Mouse (Mus musculus) CD4-positive, CD25-positive, alpha-beta regulatory T cell, adult 4 months (primary cell): ENCODE results near the gene Baz2b. TPM values are rescaled to one million over a fixed set of nuclear protein-coding genes. Genes with fewer than 3 reads are reported as not detected.

Experiments
- ATAC-seq: one replicate; pipeline ENCODE4 v1.8.0; 2017
- polyA plus RNA-seq, 2 experiments: library from polyadenylated mRNA; unstranded; fragments of 100-300 nt; shearing (Covaris generic); gene quantifications; one replicate each; pipeline ENCODE4 v1.2.1; 2017

Baz2b gene
- polyA plus RNA-seq, 2 experiments from 2014 or later, result 30.7 to 38.0 TPM

DNA sequence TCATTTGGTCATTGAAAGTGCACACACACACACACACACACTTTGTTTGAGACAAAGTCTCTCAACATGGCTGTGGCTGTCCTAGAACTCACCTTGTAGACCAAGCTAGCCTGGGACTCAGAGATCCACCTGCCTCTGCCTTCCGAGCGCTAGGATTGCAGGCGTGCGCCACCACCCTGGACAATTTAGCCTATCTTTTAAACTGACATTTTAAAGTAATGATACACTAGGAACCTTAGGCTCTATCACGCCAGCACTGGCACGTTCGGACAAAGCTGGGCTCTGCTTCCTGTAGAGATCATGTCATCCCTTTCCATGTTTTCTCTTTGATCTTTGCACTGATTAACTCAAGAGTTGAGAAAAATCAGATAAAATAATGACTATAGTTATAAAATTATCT, 81.0 kb downstream of the Baz2b start:
- ATAC-seq, result no peak

DNA sequence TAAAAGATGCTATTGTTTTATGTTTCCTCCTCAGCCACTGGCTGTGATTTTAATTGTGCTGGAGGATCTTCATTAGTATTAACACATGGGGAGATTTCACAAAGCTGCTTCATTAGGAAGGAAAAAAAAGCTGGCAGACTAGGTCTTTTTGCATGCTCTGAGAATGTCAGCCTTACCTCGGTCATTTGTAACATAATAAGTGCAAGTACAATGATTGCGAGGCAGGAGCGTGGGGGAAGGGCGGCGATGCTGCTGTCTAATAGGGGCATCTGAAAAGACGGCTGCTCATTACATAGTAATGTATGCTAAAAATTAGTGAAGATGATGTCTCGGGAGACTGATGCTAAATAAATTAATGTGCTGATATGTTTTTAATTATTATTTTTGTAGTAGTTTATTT, 82.8 kb downstream of the Baz2b start:
- ATAC-seq, result no peak

DNA sequence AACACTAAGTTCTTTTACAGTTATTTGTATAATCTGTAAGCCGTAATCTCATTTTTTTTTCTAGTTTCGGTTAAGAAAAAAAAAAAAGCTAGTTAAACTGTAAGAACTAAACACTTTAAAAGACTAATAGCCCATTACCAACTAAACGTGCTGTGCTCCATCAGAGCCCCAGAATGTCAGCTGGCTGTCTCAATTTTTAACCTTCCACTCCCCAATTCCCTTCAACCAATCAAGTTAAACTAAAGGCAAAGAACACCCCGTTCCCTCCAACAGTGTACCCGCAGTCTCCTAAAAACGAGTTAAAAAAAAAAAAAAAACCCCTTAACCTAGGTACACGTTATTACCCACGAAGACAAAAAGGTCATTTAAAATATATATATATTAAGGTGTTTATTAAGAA, 83.3 kb downstream of the Baz2b start:
- ATAC-seq, result no peak

DNA sequence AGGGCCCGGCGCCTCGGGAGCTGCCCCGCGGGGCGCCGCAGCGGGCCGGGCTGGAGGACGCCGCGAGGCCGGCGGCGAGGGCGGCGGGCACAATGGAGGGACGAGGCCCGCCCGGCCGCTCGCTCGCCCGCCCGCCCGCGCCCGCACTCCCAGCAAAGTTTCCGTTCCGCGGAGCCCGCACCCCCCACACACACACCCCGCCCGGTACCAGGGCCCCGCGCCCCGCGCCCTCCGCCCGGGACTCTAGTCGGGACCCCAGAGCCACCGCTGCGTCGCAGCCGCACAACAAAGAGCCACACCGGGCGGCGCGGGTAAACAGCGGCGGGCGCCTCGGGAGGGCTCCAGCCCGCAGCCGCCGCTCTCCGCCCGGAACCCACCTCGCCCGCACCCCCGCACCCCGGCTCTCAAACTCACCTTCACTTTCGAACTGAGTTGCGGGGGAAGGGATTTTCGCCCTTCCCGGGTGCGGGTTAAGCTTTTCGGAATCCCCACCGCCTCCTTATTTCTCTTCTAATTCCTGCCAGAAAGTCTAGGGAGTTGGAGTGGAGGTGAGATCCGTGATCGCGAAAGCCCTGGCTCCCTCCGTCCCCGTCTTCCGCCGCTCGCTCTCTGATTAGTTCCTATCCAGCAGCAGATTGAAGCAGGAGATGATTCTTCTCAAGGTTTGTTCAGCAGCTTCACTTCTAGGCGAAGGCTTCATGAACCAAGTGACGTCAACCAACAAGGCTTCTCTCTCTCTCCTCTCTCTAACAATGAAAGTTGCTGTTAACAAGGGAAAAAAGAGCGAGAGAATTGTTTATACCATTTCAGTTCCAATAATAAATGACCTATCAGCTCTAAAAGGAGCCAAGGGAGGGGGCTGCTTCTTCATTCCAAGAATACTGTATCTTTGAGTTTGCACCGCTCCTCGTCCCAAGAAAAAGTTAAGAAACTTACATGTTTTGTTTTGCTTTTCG, 84.3 kb downstream of the Baz2b start:
- peak; percentile 70 for ATAC-seq

DNA sequence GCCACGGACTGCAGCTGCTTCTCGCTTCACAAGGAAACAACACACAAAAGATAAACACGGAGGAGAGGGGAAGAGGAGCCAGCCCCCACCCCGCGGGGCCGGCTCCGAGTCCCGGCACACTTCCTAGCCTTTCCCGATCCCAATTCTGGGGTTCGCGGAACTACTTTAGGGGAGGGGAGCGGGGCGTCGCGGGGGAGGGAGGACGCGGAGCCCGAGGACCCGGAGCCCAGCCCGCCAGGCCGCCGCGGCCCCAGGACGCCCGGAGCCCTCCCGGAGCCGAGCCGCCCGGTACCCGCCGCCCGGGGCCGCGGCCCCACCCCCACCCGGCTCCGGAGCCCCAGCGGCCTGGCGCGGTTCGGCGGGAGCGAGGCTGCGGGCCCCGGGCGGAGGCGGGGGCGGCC, 85.0 kb downstream of the Baz2b start:
- peak; percentile 17 for ATAC-seq

DNA sequence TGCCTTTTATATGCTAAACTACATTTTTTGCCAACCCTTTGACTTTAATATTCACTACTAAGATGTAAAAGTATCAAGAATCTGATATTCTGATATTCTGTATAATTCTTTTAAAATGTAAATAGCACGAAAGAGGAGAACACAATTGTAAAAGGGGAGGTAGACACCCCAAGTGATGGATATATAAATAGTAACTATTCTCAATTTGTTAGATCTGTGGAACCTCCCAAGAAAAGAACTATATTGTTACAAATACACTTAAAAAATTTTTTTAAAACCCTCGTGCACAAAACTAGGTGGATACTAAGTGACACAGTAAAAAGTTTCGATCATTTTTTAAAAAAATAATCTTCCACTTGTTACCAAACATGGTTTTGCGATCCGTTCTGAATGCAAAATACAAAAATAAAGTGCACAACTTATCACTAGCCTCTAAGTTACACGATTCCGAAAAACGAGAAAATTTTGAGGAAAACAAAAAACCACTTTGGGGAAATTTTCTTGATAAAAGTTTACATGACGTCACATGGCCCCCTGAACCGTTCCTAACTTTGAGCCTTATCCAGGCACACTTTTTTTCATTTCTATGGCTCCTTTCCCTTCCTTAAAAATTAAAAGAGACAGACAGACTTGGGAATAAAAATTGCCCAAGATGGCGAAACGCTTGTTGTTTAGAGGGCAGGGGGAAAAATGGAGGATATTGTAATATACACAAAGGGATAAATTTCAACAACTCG, 85.6 kb downstream of the Baz2b start:
- peak; percentile 14 for ATAC-seq

DNA sequence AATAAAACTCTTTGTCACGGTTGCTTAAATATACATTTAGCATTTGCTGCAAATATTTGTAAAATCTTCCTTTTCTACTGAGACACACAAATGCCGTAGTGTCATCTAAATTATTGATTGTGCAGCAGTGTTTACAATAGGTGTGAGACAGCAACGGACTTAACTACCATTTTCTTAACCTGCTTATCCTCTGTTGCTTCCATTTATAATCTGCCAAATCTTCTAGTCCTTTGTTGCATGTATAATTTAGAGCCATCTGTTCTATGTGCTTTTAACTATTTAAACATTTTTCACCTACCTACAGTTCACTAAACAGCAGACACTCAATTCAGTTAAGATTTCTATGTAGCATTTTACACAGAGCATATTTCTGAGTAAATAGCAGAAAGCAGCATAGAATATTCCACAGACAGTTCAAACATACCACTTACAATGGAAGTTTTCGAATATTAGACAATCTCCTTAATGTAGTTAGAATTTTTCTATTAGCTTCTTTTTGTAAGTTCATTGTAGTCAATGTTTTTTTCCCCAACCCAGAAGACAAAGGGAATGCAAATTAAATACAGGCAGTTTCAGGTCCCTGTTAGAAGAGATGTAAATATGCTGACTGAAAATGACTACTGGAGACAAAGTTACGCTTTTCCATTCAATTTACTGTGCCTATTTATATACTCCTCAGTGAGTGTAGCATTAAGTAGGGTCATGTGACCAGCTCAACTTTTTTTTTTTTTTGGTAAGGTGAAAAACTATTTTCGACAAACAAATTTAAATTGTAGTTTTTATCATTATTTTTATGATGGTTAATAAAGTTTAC, 86.4 kb downstream of the Baz2b start:
- ATAC-seq, result no peak

DNA sequence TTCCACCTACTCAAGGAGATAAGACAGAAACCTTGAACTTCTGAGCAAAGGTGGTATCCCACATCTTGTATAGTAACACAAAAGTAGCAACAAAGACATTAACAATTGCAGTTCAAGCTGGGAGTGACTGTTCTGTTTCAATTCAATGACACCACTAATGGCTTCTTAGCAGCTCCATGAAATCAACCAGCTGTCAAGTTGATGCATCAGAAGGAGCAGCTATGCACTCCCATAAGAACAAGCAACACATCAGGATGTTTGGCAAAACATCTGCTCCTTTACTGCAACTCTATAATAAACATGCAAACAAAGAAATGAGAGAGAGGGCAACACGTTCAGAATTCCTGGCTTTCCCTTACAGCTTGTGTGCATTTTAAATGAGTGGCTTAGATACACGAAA, 87.5 kb downstream of the Baz2b start:
- no peak for ATAC-seq

DNA sequence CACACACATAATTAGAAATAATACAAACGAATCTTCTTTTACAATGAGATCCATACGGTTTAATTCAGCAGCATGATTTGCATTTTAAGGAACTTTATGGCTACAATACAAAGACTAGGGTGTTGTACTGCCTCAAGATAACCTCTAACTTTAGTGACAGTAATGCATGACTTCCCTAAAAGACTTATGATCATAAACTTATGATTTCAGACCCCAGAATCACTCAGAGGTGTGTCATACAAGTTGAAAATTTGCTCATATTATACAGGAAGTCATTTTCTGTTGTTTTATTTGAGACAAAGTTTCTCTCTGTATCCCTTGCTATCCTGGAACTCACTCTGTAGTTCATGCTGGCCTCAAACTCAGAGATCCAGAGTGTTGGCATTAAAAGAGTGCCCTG, 89.0 kb downstream of the Baz2b start:
- ATAC-seq, result no peak

DNA sequence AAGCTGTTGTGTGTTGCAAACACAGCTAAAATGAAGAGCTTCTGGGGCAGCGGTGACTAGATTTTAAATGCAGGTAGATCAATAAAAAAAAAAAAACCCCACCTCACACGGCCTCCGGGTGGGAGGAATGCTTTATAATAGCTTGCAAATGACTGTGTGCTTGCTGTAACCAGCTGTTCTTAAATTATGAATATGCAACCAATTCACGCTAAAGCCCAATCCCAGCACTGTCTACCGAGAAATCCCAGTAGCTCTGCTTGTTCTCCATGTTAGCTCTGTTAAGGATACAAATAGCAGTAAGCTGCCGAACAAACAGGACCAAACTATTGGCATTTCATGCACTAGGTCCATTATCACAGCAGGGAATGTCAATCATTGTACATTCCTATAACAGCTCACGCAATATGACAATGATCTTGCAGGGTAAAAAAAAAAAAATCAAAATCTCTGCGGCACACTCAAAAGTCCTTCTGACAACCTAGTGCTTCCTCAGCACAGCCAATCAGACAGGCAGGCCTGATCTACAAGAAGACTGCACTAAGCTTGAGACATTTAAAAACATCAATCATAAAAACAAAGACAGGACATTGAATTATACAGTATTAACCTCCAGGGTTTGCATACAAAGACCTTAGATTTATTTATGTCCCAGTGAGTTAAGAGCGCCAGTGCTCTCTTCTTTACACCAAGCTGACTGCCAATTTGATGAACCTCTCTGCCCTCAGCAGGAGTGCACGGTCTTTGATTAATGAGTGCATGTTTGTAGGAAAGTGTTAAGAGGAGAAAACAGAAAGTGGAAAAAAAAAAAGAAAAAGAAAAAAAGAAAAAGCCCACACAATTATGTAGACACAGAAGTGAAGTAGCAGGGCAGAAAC, 90.7 kb downstream of the Baz2b start:
- ATAC-seq, result no peak

DNA sequence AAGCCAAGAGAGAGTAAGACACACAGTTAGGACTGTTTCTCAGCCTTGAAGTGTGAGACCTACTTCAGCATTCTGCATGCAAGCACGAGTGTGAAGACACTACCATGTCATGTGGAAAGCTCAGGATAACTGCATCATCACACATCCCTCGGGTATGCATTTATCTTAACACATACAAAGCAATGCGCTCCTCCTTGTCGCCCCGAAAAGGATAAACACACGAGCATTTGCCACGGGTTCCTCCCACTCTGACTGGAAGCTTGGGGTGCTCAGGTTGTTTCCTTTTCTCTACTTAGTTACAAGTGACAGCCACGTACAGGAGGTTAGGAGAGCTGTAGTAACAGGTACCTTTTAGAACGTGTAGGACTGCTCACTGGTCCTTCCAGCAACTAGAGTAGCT, 91.8 kb downstream of the Baz2b start:
- no peak for ATAC-seq

DNA sequence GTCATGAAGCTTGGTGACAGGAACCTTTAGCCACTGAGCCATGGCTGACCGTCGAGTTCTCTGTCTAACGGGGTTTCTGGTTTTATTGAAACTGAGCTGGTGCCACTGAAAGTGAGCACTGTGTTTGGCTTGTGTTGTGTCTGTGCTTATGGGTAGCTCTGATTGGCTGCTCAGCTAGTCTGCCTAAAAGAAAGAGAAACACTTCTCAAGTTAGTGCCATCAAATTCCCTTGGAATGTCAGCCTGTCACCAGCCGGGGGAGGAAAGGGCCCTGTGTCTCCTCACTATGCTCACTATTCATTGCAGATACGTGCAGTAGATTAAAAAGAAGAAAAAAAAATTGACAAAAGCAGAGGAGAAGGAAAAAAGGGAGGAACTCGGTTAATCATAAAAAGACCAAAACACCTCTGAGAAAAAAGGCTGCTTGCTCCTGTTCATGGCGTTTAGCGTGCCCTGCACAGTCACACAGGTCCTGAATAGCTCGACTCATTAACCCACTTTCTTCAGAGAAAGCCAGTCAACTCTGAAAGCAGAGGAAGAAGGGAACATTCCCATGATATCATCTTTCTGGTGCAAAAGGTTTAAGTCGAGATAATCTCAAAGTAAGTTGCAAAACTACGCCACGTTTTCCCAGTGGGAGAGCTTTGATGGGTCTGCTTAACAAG, 93.6 kb downstream of the Baz2b start:
- ATAC-seq, result no peak

DNA sequence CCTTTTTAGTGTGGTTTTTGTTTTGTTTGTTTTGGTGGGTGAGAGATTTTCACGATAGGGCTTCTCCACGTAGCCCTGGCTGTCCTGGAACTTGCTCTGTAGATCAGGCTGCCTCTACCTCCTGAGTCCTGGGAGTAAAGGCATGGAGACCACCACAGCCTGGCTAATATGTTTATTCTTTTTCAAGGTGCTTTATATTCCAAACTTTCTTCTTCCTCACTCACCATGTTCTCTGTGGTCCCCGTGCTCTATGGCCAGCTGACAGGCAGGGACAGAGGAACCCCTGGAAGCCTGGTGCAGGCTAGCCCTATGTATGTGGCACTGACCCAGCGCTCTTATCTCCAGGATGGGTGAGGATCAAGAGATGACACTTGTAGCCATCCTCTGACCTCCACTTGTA, 94.7 kb downstream of the Baz2b start:
- ATAC-seq, result no peak

DNA sequence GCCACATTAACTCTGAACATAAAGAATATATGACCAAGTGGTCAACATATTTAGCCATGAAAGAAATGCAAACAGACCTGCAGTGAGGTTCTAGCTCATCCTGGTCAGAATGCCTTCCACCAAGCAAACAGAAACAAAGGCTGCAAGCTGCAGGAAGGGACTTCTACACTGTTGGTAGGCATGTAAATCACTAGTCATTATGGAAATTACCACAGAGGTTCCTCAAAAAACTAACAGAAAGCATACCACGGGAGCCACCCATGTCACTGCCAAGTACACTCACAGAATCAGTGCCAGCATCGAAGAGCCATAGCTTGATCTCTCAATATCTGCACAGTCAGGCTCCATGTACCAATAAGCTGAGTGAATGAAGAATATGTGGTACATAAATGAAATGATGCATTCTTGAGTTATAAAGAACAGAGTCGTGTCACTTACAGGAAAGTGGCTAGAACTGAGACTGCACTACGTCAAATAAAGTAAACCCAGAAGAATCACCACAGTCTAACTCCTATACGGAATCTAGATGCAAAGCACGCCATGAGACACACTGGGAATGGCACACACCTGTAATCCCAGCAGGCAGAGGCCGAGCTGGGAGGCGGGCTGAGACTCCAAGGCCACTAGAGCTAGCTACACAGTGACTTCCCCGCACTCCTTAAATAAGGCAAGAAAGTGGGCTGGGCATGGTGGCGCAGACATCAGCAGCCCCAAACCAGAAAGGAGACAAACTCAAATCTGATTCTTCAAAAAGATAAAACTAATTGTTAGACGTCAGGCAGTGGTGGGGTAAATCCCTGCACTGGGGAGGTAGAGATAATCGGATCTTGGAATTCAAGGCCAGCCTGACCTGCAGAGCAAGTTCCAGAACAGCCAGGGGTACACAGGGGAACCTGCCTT, 95.7 kb downstream of the Baz2b start:
- ATAC-seq, result no peak

DNA sequence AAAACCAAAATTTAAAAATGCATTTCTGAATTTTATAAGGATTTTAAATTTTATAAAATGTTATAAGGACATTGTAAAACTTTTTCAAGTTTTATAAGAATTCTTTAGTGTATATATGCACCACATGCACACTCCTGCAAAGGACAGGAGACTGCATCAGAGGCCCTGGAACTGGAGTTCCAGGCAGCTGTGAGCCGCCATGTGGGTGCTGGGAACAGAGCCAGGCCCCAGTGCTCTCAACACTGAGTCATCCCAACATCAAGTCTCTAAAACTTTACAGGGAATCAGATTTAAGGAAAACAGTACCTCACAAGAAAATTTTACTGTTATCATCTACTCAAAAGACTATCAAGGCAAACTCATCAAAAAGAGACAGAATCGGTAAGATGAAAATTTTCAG, 97.5 kb downstream of the Baz2b start:
- no peak for ATAC-seq

DNA sequence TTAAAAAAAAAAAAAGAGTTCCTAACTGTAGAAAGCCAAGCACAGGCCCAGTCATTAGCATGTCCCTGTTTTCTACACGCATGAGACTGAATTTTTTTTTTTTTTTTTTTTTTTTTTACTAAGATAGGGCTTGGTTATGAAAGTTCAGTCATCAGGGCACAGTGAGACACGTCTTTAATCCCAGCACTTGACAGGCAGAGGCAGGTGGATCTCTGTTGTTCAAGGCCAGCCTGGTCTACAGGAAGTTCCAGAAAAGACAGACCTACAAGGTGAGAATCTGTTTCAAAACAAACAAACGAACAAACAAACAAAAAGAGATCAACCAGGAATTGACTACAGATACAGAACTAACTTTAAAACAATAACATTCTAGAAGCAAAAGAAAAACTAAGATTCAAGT, 100.6 kb downstream of the Baz2b start:
- no peak for ATAC-seq

DNA sequence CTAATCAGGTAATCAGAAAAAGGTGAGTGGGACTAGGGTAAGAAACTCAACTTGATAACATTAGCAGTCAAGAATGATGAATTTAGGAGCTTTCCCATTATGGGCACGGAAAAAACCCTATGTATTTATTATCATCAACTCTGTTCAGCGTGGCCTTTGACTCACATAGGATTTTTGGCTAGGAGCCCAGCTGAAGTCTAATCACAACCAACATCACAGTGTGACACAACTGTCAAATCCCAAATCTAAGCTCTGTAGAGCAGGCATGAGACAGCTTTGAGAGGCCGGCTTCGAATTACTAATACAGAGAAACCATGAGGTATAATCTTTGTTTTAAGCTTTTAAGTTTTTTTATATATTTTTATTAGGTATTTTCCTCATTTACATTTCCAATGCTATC, 113.0 kb downstream of the Baz2b start:
- ATAC-seq, result no peak

DNA sequence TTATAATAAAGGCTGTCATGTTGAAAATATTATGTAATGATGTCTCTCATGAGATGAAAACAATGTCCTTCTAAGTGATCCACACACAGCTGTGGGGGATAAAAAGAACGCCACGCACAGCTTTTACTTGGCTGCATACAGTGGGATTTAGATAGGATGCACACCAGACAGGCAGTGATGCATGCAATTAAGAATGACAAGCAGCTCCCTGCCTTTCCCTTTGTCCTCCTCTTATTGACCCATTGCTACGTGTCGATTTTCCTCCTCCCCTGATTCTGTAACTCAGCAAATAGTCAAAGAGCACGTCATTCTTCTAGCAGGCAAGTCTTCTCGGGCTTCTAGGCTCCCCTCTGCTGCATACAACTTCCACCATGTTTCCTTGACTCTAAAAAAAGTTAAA, 119.4 kb downstream of the Baz2b start:
- ATAC-seq, result no peak

DNA sequence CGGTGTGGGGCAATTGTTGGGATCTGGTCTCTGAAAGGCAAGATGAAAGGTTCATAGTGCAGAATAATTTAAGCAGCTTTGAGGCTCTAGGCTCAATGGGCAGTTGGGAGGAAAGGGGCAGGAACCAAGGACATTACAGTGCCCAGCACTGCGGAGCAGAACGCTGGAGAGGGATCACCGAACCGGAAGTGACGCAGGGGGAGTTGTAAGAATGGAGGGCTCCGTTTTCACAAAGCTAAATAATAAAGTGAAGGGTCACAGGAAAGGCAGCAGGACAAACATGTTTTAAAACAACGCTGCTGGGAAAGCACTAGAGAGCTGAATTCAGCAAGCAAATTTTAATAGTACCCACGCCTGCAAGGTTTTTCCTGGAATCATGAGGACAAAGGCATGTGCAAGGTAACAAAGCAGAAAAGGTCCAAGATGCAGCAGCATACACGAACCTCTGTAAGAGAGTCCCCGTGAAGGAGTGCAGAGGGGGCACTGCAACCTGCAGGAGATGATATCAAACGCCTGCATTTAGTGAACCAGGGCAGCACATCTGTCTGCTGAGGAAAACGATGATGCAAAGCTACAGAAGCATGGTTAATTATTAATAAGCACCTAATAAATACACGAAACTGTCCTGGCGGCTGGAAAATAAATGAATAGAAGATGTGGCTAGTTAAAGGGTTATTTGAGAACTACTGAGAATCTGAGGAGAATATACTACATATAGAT, 120.0 kb downstream of the Baz2b start:
- ATAC-seq, result no peak
